Mouse (Mus musculus) urinary bladder, postnatal 36 days (tissue): Measurements from ENCODE around the gene Kidins220.

ENCODE experiments used
- DNase-seq, 2 experiments: peaks; one replicate each; pipeline ENCODE4 v3.0.0; 2022; ENCODE audit warnings: low spot score in 2 of 2, mixed read lengths in 1 of 2

Kidins220 gene

DNA sequence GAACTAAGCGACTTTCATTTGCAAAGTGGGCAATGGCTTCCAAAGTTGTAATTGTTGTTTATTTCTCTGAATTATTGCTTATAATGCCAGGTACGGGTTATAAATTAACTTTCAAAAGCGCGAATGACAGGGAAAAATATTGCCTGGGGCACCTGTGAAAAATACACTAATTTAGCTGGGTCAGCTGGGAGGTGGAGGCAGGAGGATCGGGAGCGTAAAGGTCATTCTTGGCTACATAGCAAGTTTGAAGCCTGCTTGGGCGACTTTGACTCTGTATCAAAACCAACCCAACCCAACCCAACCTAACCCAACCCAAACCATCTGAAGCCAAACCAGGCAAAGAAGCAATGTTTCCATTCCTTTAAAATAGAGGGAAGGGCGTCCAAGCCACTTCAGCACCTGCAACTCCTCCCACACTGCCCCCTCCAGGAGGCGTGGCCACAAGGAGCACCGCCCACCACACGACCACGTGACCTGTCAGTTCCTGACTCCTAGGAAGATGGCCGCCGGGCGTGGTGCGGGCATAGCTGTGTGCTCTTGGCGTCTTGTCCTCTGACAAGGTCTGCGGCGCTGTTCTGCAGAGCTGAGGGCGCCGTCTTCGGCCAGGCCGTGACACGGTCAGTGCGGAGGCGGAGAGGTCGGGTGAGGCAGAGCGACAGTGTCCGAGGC is at the start of gene Kidins220:
Kidins220 (plus strand) TSS at position 480 of the 669 bp plus-strand sequence.
- peak; percentile 93 to 94 for DNase-seq

- no peak for DNase-seq
Observed at GRCm38 (mm10) chr12:24925276-24925675, 49.4 kb upstream of the Kidins220 start.

DNA sequence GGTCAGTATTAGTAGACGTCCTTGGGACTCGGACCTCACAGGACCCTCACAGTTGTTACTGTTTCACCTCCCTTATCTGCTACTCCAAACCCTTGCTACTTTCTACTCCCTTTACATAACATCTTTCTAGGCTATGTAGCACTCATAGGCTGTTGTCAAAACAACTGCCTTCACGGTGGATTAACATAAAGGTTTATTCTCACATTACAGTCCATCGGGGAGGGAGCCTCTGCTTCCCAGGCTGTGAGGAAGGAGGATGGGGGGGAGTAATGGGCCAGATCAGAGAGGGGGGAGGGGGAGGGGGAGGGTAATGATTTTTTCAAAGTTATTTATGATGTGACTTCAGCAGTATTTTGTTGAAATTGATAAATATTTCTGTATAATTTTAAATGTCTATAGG is 49.0 kb upstream of the Kidins220 start:
- no peak for DNase-seq

DNA sequence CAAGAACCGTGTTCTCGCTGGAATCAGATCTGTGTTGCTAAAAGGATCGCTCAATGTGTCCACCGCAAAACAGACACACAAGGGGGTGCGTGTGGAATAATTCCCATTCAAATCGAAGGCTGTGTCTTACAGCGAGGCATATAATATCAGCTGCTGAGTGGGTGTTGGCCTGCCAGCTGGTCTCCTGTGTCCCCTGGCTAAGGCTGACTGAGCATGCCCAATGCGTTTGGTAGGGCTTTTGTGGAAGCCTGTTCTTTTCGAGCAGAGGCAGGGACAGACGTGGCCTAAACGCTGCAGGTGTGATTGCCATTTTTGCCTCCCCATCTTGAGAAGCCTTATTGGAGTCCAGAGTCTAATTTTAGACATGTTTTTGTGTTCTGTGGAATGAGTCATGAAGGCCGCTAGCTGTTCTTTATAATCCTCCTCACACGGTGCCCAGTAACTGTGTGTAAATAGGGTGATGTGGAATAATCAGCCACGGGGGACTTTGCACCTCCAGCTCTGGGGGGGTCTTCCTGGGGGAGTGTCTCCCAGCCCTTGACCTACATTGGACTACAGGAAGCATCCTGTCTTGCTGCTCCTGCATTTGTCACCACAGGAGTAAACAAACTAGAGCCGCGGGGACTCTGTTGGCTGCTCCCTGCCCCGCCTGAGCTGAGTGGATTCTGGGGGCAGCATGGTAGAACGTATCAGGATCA is 46.5 kb upstream of the Kidins220 start:
- no peak for DNase-seq

DNA sequence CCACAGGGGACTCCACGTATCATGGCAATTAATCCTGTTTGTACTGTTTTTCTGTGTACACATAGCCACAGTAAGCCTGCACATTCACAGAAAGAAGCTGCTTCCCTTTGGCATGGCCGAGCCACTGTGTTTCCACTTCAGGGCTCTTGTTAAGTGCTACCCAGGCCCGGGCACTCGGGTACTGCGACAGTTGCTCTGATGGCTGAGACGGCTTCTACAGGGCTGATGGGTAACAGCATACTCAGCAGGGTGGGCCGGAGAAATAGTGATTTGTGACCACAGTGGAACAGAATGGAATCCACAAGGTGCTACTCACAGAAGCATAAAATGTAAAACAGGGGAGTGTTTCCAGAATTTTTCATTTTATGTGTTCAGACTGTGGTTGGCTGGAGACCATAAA is 45.7 kb upstream of the Kidins220 start:
- DNase-seq = no peak

DNA sequence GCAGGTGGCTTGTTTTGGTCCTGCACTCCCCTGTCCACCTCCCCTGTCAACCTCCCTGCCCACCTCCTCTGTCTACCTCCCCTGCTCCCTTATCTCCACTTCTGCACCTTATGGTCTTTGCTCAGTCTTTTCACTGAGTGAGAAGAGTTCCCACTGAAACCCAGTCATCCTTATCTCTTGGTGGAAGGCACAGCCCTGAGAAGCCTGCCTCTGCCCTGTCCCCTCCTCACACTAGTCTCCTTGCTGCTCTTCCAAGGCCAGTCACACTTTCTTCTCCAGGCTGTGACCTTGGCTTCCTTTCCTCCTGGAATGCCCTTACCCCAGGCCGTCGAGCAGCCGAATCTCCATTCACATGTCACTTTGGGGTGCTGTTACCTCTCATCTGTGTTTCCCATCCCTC is 44.0 kb upstream of the Kidins220 start:
- no peak for DNase-seq

GRCm38 (mm10) chr12:24932120-24932519 is 42.6 kb upstream of the Kidins220 start:
- DNase-seq = no peak

- no peak for DNase-seq
Observed at GRCm38 (mm10) chr12:24933206-24933775, 41.4 kb upstream of the Kidins220 start.

GRCm38 (mm10) chr12:24933996-24934395 is 40.7 kb upstream of the Kidins220 start:
- DNase-seq = no peak

- DNase-seq = no peak
Observed at GRCm38 (mm10) chr12:24936281-24936680, 38.4 kb upstream of the Kidins220 start.

DNA sequence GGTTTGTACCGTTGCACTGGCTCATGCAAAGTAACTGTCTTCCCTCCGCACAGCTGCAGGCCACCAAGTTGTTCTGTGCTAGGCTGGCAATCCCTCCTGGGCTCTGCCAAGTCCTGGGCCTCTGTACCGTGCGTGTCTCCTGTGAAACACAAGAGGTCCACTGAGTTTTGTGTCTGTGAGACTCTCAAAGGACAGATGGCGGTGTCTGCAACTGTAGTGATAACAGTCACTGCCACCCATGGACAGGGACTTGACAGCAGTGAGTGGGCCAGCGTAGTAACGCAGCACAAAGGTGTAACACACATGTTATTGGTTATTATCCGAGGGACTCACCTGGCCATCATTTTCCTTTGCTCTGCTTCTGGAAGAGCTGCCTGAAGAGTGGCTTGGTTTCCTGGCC is 35.4 kb upstream of the Kidins220 start:
- DNase-seq = no peak

DNA sequence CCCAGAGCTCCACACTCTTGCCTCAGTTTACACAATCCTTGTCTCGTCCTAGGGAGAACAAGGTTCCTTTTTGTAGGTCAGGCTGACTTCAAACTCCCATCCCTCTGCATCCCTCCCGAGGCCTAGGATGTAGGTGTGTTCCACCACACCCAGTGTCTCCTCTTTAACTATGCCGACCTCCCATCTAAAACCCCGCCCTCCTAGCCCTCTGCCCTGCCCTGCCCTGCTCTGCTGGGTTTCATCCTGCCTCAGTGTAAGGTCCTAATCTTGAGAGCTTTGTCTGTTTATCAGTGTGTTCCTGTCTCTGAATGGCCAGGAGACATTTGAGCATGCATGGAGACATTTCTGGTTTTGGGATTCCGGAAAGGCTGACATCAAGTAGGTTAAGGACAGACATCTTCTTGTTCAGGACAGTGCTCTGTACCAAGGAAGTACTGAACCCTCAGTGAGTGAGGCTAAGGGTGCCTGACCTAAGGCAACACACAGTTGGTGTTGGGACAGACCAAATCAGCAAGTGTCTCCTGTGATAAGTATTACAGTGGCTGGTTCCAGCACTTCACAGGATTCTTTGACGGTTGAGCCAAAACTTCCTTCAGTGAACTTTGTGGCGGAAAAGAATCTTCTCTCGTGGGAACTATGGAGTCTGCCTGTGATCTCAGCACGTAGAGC is 32.0 kb upstream of the Kidins220 start:
- no peak for DNase-seq

GRCm38 (mm10) chr12:24943427-24943826 is 31.3 kb upstream of the Kidins220 start:
- DNase-seq = no peak

DNA sequence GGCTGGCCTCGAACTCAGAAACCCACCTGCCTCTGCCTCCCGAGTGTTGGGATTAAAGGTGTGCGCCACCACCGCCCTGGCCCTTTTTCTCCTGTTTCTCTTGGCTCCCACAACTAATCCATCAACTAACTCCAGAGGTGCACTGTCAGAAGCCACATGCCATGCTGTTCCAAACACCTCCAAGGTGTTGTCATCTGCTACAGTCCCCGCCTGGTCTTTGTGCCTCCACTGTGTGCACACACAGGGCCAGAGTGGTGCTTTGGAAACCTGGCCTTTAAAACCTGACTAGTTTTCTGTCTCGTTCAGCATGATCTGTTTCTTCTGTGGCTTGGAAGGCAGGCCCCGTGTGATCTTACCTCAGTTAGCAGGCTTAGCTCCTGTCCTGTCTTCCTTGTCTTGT is 30.1 kb upstream of the Kidins220 start:
- no peak for DNase-seq

DNA sequence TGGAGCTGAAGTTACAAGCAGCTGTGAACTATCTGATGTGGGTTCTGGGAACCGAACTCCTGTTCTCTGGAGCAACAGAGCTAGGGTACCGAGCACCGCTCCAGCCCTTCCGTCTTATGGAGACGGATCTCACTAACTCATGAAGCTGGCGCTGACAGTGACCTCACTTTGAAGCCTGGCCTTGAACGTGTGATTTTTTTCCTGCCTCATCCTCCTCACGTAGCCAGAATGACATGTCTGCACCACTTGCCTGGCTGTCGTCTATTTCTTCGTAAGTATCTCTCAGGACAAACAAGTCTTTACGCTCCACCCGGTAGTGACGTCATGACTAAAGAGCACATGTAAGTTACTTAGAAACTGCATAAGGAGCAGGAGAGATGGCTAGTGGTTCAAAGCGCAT is 27.7 kb upstream of the Kidins220 start:
- DNase-seq = no peak

DNA sequence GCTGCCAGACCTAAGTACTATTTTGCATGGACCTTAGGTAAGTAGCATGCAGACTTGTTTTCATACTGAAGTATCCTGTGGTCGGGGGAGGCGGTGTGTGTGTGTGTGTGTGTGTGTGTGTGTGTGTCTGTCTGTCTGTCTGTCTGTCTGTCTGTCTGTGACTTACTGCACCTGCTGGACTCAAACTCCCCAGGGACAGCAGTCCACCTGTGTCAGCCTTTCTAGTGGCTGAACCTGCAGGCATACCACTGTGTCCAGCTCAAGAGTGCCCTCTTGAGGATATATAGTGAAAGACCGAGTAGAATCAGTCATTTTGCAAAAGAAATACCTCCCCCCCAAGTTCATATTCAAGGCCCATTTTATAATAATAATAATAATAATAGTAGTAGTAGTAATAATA is 26.4 kb upstream of the Kidins220 start:
- DNase-seq = no peak

- no peak for DNase-seq
Observed at GRCm38 (mm10) chr12:24950376-24951046, 24.2 kb upstream of the Kidins220 start.

- DNase-seq = peak; percentile 38 to 53
Observed at GRCm38 (mm10) chr12:24952147-24952546, 22.6 kb upstream of the Kidins220 start.

GRCm38 (mm10) chr12:24955137-24955536 is 19.6 kb upstream of the Kidins220 start:
- DNase-seq = no peak

- DNase-seq = no peak
Observed at GRCm38 (mm10) chr12:24958526-24958925, 16.2 kb upstream of the Kidins220 start.

DNA sequence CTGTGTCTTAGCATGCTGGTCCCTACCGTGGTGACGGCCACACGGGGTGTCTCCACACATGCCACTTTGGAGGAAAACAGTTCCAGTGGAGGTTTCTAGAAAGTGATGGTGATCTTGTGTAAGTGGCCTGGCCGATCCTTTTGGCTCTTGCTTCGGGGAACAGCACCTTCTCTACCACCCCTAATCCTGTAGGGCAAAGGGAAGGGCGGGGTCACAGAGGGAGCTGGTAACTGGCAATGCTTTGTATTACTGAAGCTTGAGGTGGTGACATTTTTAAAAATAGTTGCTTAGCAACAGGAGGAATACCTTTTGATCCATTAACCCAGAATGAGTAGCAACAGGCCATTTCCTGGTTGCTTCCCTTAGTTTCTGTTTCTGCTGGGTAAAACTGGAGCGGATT is 12.9 kb upstream of the Kidins220 start:
- no peak for DNase-seq

DNA sequence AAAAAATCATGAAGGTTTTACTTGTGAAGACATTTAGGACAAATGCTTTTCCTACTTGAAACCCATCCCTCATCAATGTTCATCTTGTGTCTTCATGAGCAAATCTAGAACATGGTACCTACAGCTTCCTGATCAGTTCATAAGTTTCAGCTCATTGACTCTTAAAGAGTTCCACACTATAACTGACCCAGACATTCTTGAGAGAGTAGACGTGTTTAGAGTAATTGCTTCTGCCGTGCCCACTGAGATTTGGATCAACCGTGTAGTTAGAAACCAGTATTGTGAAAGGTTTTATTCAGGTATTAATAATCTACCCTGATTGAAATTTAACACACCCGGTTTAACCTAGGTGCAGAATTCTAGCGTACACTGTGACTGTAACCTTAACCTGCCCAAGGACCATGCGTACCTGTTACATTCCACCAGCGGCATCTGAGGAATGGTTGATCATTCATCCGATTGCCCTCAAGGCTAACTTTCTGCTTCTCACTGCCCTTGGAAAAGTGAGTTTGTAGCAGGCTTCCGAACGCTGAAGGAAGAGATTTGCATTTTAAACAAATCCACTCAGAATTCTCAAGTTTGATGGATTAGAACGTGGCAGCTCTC is 12.3 kb upstream of the Kidins220 start:
- no peak for DNase-seq
